Mouse (Mus musculus): ENCODE measurements around the gene Lin7a. TPM values are rescaled to one million over a fixed set of nuclear protein-coding genes. Genes with fewer than 3 reads are reported as not detected.

The Lin7a gene
- polyA plus RNA-seq, 1 experiment from 2014 or later, result 45.3 TPM

DNA sequence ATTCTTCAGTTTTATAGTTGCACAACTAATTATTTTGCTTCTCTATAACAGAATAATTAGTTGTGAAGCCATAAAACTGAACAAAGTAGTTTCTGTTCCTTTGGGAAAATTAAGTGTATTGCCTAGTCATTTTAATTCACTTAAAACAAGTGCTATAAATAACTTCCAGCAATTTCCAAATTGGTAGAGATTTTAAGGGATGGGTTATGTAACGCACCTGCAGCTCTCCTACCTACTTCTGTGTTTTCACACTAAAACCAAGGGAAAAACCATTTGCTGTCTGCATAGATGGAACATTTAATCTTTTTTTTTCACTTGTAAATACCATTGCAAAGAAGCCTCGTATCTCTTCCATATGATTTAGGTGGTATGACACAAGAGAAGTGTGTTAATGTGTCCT, 90.5 kb downstream of the Lin7a start:
- Histone ChIP-seq H3K4me1 (no peaks in the 10 kb centered on the region), H3K27ac (no peak overlapping the region), H3K27me3 (replicated peaks) (no peaks in the 10 kb centered on the region), H3K4me2 (no peak overlapping the region), H3K4me3 (no peak overlapping the region), H3K36me3 (replicated peaks) (no peaks in the 10 kb centered on the region), H3K9ac (no peak overlapping the region), H3K9me3 (no peaks in the 10 kb centered on the region)
- WGBS, result 90% methylated on average over 2 of the region's 2 CpGs
- no peak for ATAC-seq (replicated peaks)

DNA sequence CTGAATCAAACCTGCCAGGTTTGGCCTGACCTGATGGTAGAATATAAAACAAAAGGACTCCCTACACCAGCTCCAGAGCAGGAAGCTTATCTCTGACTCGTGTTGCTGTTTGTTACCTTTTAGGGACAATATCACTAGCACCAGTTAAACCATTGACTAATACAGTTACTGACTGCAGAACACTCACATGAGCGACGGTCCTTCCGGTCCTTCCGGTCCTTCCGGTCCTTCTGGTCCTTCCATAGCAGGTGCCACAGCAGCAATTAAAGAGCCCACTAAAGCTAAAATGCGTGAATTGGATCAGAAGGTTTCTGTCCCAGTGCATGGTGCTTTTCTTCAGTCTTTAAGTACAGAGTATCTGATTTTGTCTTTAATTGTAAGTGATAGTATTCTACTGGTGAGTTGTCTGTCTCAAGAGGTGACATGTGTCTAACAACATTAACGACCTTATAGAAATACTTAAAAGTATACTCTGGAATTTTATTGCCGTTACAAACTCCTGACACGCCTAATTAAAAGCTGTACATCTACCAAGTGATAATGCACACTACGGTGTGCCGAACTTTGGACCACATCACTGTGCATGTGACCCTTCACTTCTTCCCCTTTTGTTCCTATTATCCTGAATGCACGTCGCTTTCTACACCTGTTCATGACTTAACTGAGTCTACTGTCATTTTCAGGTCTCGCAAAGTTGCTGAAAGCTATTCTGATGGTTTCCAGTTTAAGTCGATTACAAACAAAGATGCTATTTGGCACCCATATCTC, 91.7 kb downstream of the Lin7a start:
- H3K27me3 ChIP-seq (replicated peaks), result no peaks in the 10 kb centered on the region
- no peak overlapping the region for H3K27ac ChIP-seq
- no peak for ATAC-seq (replicated peaks)
- no peaks in the 10 kb centered on the region for H3K9me3 ChIP-seq
- no peak overlapping the region for H3K4me2 ChIP-seq
- H3K9ac ChIP-seq, result no peak overlapping the region
- H3K4me1 ChIP-seq, result no peaks in the 10 kb centered on the region
- H3K4me3 ChIP-seq, result no peak overlapping the region
- H3K36me3 ChIP-seq (replicated peaks), result no peaks in the 10 kb centered on the region
- 94% methylated on average over 16 of the region's 16 CpGs for WGBS

DNA sequence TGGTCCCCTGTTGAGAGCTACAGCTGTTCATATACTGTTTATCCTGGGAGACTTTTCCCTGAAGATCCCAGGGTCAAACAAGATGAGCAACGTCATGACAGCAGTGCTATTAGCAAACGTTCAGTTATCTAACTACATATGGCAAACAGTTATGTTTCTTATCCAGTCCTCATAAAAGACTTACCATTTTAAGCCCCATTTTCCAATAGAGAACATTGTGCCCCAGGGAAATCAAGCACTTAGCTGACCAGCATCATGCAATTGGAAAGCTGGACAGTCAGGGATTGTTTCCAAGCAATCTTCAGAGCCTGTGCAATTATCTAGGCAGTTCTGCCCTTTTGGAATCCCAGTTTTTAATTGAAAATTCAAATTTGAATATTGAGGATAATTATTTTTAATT, 105.7 kb downstream of the Lin7a start:
- H3K4me3 ChIP-seq, result no peak overlapping the region
- no peaks in the 10 kb centered on the region for H3K9me3 ChIP-seq
- H3K27me3 ChIP-seq (replicated peaks), result no peaks in the 10 kb centered on the region
- ATAC-seq (replicated peaks), result no peak
- H3K36me3 ChIP-seq (replicated peaks), result no peaks in the 10 kb centered on the region
- H3K4me2 ChIP-seq, result no peak overlapping the region
- H3K9ac ChIP-seq, result no peak overlapping the region
- WGBS, result 53% methylated on average over 2 of the region's 2 CpGs
- H3K4me1 ChIP-seq, result no peaks in the 10 kb centered on the region
- H3K27ac ChIP-seq, result no peak overlapping the region

DNA sequence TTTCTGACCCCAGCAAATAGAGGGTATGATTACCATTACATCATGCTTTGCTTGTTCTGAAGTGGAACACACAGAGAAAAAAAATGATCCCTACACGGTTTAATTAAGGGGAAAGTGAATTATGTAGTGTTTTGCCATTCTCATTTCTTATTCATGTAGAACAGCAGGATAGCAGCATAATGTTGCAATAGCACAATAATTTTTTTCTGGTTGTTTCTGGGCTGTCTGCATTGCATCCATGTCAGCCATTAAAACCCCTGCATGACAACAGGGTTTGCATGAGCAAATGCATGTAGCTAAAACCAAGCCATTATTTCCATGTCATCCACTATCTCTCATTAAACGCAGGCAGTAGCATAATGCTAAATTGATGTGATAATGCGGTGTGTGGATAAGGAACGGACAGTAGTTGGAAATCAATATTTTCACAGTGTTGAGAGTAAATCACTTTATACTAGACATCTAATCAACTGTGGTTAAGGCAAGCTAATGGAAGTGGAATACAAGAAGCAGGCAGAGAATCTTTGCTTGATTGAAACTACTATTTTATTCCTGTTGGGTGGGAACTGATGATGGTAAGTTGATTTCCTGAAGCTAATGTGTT, 109.8 kb downstream of the Lin7a start:
- 60% methylated on average over 4 of the region's 4 CpGs for WGBS
- Histone ChIP-seq H3K4me1 (no peaks in the 10 kb centered on the region), H3K4me2 (no peak overlapping the region), H3K9ac (no peak overlapping the region), H3K4me3 (no peak overlapping the region), H3K36me3 (replicated peaks) (no peaks in the 10 kb centered on the region), H3K9me3 (no peaks in the 10 kb centered on the region), H3K27me3 (replicated peaks) (no peaks in the 10 kb centered on the region), H3K27ac (no peak overlapping the region; the same call in 1 of the 2 replicates)
- no peak for ATAC-seq (replicated peaks)

DNA sequence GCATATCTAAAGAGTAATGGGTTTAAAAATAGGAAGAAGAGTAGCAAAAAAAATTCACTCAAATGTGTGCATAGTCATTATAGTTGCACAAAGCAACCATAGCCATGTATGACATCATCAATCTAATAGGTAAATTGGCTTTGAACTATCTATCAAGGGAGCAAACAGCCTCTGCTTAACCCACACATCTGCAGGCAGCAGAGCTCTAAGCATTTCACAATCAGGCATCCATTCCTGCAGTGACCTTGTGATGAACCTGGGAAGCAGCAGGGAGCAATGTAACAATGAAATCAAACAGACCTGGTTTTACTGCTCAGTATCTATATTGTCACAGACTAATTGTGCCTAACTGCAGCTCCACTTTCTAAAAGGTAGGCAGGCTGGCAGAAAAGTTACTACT, 112.3 kb downstream of the Lin7a start:
- Histone ChIP-seq H3K9ac (no peak overlapping the region), H3K4me3 (no peak overlapping the region), H3K36me3 (replicated peaks) (no peaks in the 10 kb centered on the region), H3K9me3 (no peaks in the 10 kb centered on the region), H3K27me3 (replicated peaks) (no peaks in the 10 kb centered on the region), H3K4me1 (no peaks in the 10 kb centered on the region), H3K27ac (no peak overlapping the region), H3K4me2 (no peak overlapping the region)
- peak; percentile 65; the same call in 1 of the 2 replicates for ATAC-seq (replicated peaks)

DNA sequence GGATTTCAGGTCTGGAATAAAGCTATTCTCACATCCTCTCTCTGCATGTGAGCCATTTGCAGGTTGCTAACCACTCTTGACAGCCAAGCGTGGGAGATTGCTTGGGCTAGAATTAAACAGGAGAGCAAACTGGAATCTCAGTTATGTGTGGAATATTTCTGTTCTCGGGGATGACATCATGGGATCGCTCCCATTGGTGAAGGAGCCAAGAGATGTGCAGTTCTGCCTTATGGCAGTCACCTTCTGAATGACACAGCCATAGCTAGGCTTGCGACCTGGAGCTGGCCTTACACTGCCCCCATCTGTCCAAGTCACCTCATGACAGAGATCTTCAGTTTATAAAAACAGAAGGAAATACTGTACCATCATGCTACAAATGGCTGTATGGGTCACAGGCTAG, 118.0 kb downstream of the Lin7a start:
- Histone ChIP-seq H3K36me3 (replicated peaks) (no peaks in the 10 kb centered on the region), H3K4me3 (no peak overlapping the region), H3K4me1 (no peaks in the 10 kb centered on the region), H3K4me2 (no peak overlapping the region), H3K9me3 (no peaks in the 10 kb centered on the region), H3K9ac (no peak overlapping the region), H3K27me3 (replicated peaks) (no peaks in the 10 kb centered on the region), H3K27ac (no peak overlapping the region)
- 52% methylated on average over 4 of the region's 4 CpGs for WGBS
- peak; percentile 74; the same call in 1 of the 2 replicates for ATAC-seq (replicated peaks)

DNA sequence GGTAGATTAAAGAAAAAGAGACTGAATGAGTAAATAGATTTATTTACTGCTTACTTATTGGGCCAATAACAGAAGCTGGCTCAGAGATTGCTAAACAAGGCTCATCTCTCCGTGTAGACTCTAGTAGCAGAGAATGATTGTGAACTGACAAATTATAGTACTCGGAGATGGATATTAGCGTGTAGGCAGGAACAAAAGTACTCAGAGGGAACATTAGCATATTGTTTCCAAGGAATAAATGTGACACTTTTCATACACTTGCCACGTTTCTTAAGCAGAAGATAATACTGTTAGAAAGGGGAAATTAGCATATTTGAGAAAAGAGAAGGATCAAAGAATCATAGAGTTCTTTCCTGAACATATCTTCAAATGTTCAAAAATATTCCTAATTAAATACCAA, 133.9 kb downstream of the Lin7a start:
- Histone ChIP-seq H3K4me3 (no peak overlapping the region), H3K36me3 (replicated peaks) (no peaks in the 10 kb centered on the region), H3K4me2 (no peak overlapping the region), H3K4me1 (no peaks in the 10 kb centered on the region), H3K27ac (no peak overlapping the region), H3K9ac (no peak overlapping the region), H3K9me3 (no peaks in the 10 kb centered on the region), H3K27me3 (replicated peaks) (no peaks in the 10 kb centered on the region)
- 54% methylated on average over 4 of the region's 4 CpGs for WGBS
- no peak for ATAC-seq (replicated peaks)

DNA sequence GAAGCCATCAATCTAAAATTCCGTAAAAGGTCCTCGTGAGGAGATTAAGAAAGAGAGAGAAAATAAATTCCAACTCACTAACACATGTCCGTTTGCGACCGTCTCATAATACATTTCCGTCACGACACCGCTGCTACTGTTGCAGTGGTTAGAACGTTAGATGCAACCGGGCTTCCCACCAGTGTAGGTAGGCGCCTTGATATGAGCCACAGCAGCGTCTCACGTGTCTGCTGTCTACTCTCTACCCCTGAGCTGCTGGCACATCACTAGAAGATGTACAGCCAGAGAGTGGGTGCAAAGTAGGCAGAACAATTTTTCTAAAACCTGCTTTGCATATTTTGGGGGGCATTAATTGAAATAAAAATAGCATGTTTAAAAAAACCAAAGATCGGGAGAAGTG, 146.8 kb downstream of the Lin7a start:
- H3K9me3 ChIP-seq, result no peaks in the 10 kb centered on the region
- no peak overlapping the region for H3K27ac ChIP-seq
- no peak for ATAC-seq (replicated peaks)
- H3K9ac ChIP-seq, result no peak overlapping the region
- no peak overlapping the region for H3K4me3 ChIP-seq
- H3K36me3 ChIP-seq (replicated peaks), result 0 out of 2 replicates have a peak, but pooled peaks cover 2% of the 10 kb centered on the region
- no peaks in the 10 kb centered on the region for H3K4me1 ChIP-seq
- WGBS, result 91% methylated on average over 14 of the region's 14 CpGs
- no peak overlapping the region for H3K4me2 ChIP-seq
- no peaks in the 10 kb centered on the region for H3K27me3 ChIP-seq (replicated peaks)

DNA sequence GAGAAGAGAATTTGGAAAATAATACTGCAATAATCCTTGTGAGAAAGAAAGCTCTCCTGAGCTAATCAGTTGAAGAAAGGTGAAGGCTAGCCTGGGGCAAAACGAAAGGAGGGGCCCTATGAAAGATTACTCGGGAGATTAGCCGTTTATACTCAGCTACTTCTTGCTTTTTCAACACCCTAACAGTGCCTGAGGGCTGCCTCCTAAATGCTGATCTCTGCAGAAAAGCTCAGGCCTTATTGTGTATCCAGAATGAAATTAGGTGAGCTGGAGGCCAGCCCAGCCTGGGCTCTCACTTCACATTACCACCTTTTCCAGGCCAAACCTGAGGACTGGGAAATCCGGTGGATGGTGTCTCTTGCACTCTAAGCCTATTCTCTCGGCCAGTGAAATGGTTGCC, 165.5 kb downstream of the Lin7a start:
- no peak for ATAC-seq (replicated peaks)
- Histone ChIP-seq H3K4me1 (no peaks in the 10 kb centered on the region), H3K27ac (no peak overlapping the region), H3K36me3 (replicated peaks) (no peaks in the 10 kb centered on the region), H3K4me2 (no peak overlapping the region), H3K9me3 (no peaks in the 10 kb centered on the region), H3K27me3 (replicated peaks) (no peaks in the 10 kb centered on the region), H3K4me3 (no peak overlapping the region), H3K9ac (no peak overlapping the region)
- WGBS, result 58% methylated on average over 5 of the region's 5 CpGs

DNA sequence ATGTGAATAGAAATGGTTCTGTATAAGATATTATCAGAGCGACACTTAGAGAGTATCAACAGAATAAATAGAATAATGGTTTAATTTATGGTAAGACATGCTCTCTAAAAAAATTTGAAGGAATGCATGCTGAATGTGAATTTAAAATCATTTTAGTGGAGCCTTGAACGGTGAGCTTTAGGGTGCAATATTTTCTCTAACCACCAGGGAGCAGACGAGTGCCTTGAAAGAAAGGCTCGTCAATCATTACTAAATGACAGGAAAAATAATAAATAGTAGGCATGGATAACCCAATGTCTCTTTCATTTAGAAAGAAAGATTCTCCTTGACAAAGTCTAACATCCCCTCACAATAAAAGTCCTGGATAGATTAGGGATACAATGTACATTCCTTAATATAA, 171.3 kb downstream of the Lin7a start:
- WGBS, result 11% methylated on average over 4 of the region's 4 CpGs
- no peaks in the 10 kb centered on the region for H3K36me3 ChIP-seq (replicated peaks)
- no peak for ATAC-seq (replicated peaks)

DNA sequence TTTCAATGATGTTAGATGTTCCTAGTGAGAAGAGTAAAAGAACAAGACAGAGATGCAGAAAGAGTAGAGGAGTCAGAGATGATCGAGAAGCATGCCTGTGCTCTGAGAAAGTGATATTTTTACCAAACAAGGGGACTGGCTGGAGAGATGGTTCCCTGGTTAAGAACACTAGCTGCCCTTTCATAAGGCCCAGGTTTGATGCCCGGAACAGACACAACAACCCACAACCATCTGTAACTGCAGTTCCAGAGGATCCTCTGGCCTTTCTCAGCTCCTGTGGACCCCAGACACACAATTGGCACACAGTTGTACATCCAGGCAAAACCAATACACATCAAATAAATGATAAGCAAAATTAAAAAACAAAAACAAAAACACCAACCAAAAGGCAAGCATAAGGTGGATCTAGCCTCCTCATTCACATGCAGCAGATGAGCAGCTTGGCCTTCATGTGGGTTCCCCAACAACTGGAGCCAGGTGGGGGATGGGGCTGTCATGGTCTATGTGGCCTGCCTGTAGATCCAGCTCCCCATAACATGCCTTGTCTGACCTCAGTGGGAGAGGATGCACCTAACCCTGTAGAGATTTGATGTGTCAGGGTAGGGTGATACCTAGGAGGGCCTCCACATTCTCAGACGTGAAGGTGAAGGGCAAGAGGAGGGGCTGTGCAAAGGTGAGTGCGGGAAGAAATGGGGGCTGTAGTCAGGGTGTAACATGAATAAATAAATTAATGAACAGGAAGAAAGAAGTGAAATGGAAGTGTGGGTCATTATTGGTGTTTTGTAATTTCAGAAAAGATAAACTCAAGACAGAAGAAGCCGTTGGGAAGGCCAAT, 178.2 kb downstream of the Lin7a start:
- no peak overlapping the region for H3K4me2 ChIP-seq
- no peaks in the 10 kb centered on the region for H3K27me3 ChIP-seq (replicated peaks)
- H3K27ac ChIP-seq, result no peak overlapping the region
- no peaks in the 10 kb centered on the region for H3K4me1 ChIP-seq
- no peaks in the 10 kb centered on the region for H3K36me3 ChIP-seq (replicated peaks)
- no peak overlapping the region for H3K4me3 ChIP-seq
- no peak overlapping the region for H3K9ac ChIP-seq
- 95% methylated on average over 5 of the region's 5 CpGs for WGBS
- H3K9me3 ChIP-seq, result no peaks in the 10 kb centered on the region
- no peak for ATAC-seq (replicated peaks)

More for the DNA sequence above, 171.3 kb downstream of the Lin7a start:
- H3K27me3 ChIP-seq (replicated peaks), result no peaks in the 10 kb centered on the region
- no peak overlapping the region for H3K9ac ChIP-seq
- no peak overlapping the region for H3K4me3 ChIP-seq
- no peaks in the 10 kb centered on the region for H3K9me3 ChIP-seq
- no peak overlapping the region for H3K4me2 ChIP-seq
- H3K4me1 ChIP-seq, result no peaks in the 10 kb centered on the region
- no peak overlapping the region for H3K27ac ChIP-seq

DNA sequence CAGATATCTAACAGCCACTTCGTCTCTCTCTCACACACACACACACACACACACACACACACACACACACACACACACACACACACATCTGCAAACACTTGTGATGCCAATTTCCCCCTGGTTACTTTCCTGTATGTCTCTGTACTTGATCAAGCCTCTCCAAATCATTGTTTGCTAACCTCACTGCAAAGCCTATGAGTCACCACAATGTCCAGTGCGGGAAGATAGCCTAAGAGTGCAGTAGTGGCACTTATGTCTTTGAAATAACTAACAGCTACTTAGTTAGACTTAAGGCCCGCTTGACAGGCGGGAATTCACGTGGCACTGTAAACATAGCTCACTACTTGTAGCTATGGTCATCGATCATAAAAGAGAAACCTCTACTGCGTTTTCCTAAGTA, 196.3 kb downstream of the Lin7a start:
- Histone ChIP-seq H3K9me3 (no peaks in the 10 kb centered on the region), H3K27me3 (replicated peaks) (no peaks in the 10 kb centered on the region), H3K4me1 (no peaks in the 10 kb centered on the region), H3K4me2 (no peak overlapping the region), H3K9ac (no peak overlapping the region), H3K27ac (no peak overlapping the region), H3K36me3 (replicated peaks) (no peaks in the 10 kb centered on the region), H3K4me3 (no peak overlapping the region)
- no peak for ATAC-seq (replicated peaks)
- WGBS, result 95% methylated on average over 7 of the region's 7 CpGs

Measured in midbrain, embryonic 15.5 days (tissue).